Mouse (Mus musculus) heart, postnatal 10 days (tissue): ENCODE results near the gene Sf3b3. TPM values are rescaled to one million over a fixed set of nuclear protein-coding genes. Genes with fewer than 3 reads are reported as not detected.
"Not testable (repeated sequence)": the region's sequence is repeated elsewhere in the genome, so short reads cannot be mapped to it uniquely, and the experiment has no call there.

Experiments used
- DNase-seq, 2 experiments: peaks; one replicate each; pipeline ENCODE4 v3.0.0; 2021
- intact Hi-C: fragments of 180-260 bp; cut with DNase I; formaldehyde crosslinking; loops from one replicate; pipeline ENCODE4 v1.15.1; 2025
- total RNA-seq, 2 experiments: library from RNA; stranded (reverse); gene quantifications; 2 replicates each; pipeline ENCODE4 v1.2.3; 2021

Sf3b3 gene
- total RNA-seq, 2 experiments from 2014 or later, result 52.2 to 57.0 TPM

- DNase-seq, result peak; percentile 45 to 51
- intact Hi-C loops, result loop anchor here (2.0 kb wide), 1 partner anchor 59 kb away; no protein-coding TSS in a partner anchor
These were observed 36.8 kb downstream of the Sf3b3 start for GRCm38 (mm10) chr8:110809831-110810230.

GRCm38 (mm10) chr8:110808495-110809472 lies 37.8 kb downstream of the Sf3b3 start:
- intact Hi-C loops, result loop anchor here (2.0 kb wide), 1 partner anchor 58 kb away; no protein-coding TSS in a partner anchor

GRCm38 (mm10) chr8:110806146-110806545 lies 40.4 kb downstream of the Sf3b3 start:
- intact Hi-C loops, result no loop called here
- DNase-seq, result no peak

More at GRCm38 (mm10) chr8:110808495-110809472, 37.8 kb downstream of the Sf3b3 start:
- DNase-seq, result peak; percentile 69

GRCm38 (mm10) chr8:110805669-110806068 lies 40.9 kb downstream of the Sf3b3 start, which contains the start of gene Il34:
TSS of gene Il34 (minus strand) at chr8:110805924.
- no peak for DNase-seq
- intact Hi-C loops, result no loop called here

- intact Hi-C loops, result no loop called here
- DNase-seq, result no peak
These were observed 41.6 kb downstream of the Sf3b3 start for GRCm38 (mm10) chr8:110804825-110805514.

GRCm38 (mm10) chr8:110803856-110804255 lies 42.7 kb downstream of the Sf3b3 start:
- DNase-seq, result no peak
- intact Hi-C loops, result no loop called here

GRCm38 (mm10) chr8:110802988-110803387 lies 43.6 kb downstream of the Sf3b3 start:
- intact Hi-C loops, result no loop called here
- DNase-seq, result no peak

- intact Hi-C loops, result no loop called here
- no peak for DNase-seq
These were observed 49.5 kb downstream of the Sf3b3 start for GRCm38 (mm10) chr8:110797086-110797485.

- DNase-seq, result no peak
- intact Hi-C loops, result no loop called here
These were observed 52.1 kb downstream of the Sf3b3 start for GRCm38 (mm10) chr8:110794363-110794965.

- DNase-seq, result no peak
- intact Hi-C loops, result no loop called here
These were observed 52.7 kb downstream of the Sf3b3 start for GRCm38 (mm10) chr8:110793936-110794335.

- intact Hi-C loops, result no loop called here
- no peak for DNase-seq
These were observed 53.1 kb downstream of the Sf3b3 start for GRCm38 (mm10) chr8:110793511-110793910.

- DNase-seq, result no peak
- intact Hi-C loops, result no loop called here
These were observed 53.9 kb downstream of the Sf3b3 start for GRCm38 (mm10) chr8:110792574-110793200.

GRCm38 (mm10) chr8:110791164-110791563 lies 55.4 kb downstream of the Sf3b3 start:
- intact Hi-C loops, result no loop called here

GRCm38 (mm10) chr8:110790270-110790669 lies 56.3 kb downstream of the Sf3b3 start:
- intact Hi-C loops, result no loop called here
- peak in 1 of 2 experiments; percentile 28 for DNase-seq

More at GRCm38 (mm10) chr8:110791164-110791563, 55.4 kb downstream of the Sf3b3 start:
- DNase-seq, result no peak

- no peak for DNase-seq
- intact Hi-C loops, result no loop called here
These were observed 57.0 kb downstream of the Sf3b3 start for GRCm38 (mm10) chr8:110789571-110789970.

- DNase-seq, result peak; percentile 37 to 47
- intact Hi-C loops, result no loop called here
These were observed 57.6 kb downstream of the Sf3b3 start for GRCm38 (mm10) chr8:110788981-110789380.

GRCm38 (mm10) chr8:110787411-110787954 lies 59.1 kb downstream of the Sf3b3 start:
- DNase-seq, result no peak
- intact Hi-C loops, result no loop called here

GRCm38 (mm10) chr8:110786934-110787333 lies 59.7 kb downstream of the Sf3b3 start:
- intact Hi-C loops, result no loop called here
- DNase-seq, result no peak

- intact Hi-C loops, DNase-seq: not testable (repeated sequence)
These were observed 60.1 kb downstream of the Sf3b3 start for GRCm38 (mm10) chr8:110786501-110786900.

- DNase-seq, result no peak
- intact Hi-C loops, result no loop called here
These were observed 61.2 kb downstream of the Sf3b3 start for GRCm38 (mm10) chr8:110785366-110785765.
